Mouse (Mus musculus) G1E-ER4 (cell line): ENCODE data around the gene Qrich2. TPM values are rescaled to one million over a fixed set of nuclear protein-coding genes. Genes with fewer than 3 reads are reported as not detected.

Experiments
- GATA1 ChIP-seq: IDR thresholded peaks from one replicate; pipeline ENCODE4 v1.8.0; 2012; ENCODE audit warnings: low read length, inconsistent platforms
- polyA plus RNA-seq: library from polyadenylated mRNA; stranded (reverse); fragments of >175 nt; gene quantifications from 2 replicates; pipeline ENCODE4 v1.2.3, GENCODE M21; 2012

The Qrich2 gene
- polyA plus RNA-seq, 1 experiment: not detected

- TF ChIP-seq GATA1: no peak
Measured at GRCm38 (mm10) chr11:116429862-116430613, 36.0 kb downstream of the Qrich2 start.

GRCm38 (mm10) chr11:116428872-116429859 is 36.9 kb downstream of the Qrich2 start:
- TF ChIP-seq GATA1: no peak

GRCm38 (mm10) chr11:116426852-116427575 is 39.0 kb downstream of the Qrich2 start:
- no peak for TF ChIP-seq GATA1

GRCm38 (mm10) chr11:116424621-116425407 is 41.2 kb downstream of the Qrich2 start:
- no peak for TF ChIP-seq GATA1

GRCm38 (mm10) chr11:116423782-116424620 is 42.0 kb downstream of the Qrich2 start:
- no peak for TF ChIP-seq GATA1

GRCm38 (mm10) chr11:116423214-116423613 is 42.8 kb downstream of the Qrich2 start:
- no peak for TF ChIP-seq GATA1

GRCm38 (mm10) chr11:116422562-116422961 is 43.5 kb downstream of the Qrich2 start:
- no peak for TF ChIP-seq GATA1

GRCm38 (mm10) chr11:116421102-116421501 is 44.9 kb downstream of the Qrich2 start:
- no peak for TF ChIP-seq GATA1

GRCm38 (mm10) chr11:116418841-116419462 is 47.1 kb downstream of the Qrich2 start:
- TF ChIP-seq GATA1: no peak

- TF ChIP-seq GATA1: no peak
Measured at GRCm38 (mm10) chr11:116418194-116418840, 47.7 kb downstream of the Qrich2 start.

- TF ChIP-seq GATA1: no peak
Measured at GRCm38 (mm10) chr11:116417054-116417453, 49.0 kb downstream of the Qrich2 start.

- TF ChIP-seq GATA1: no peak
Measured at GRCm38 (mm10) chr11:116416196-116416943, 49.7 kb downstream of the Qrich2 start.
